Mouse (Mus musculus) bone marrow, adult 2 months (tissue): ENCODE results near the gene Akna.
A peak's percentile ranks its signal among the peaks of the same experiment; 100 is the strongest.

Experiments used
- CTCF ChIP-seq: fragments of 200-500 bp; IDR thresholded peaks from 2 replicates; pipeline ENCODE4 v1.5.1; 2011; ENCODE audit warnings: low read length, control low read depth; ENCODE audit not compliant: control insufficient read depth, insufficient read depth
- POLR2A ChIP-seq: fragments of 200-500 bp; IDR thresholded peaks from 2 replicates; pipeline ENCODE4 v1.6.1; 2011; ENCODE audit warnings: low read depth, mild to moderate bottlenecking, control low read depth, low read length, borderline replicate concordance; ENCODE audit not compliant: control insufficient read depth

GRCm38 (mm10) chr4:63404205-63404604 lies 1.1 kb upstream of the Akna start:
- TF ChIP-seq CTCF = no peak
- peak; percentile 40; the same call in 1 of the 2 replicates for TF ChIP-seq POLR2A
